Mouse (Mus musculus) right cerebral cortex, postnatal 14 days (tissue): Measurements from ENCODE around the gene Ss18l1.

ENCODE experiments used
- DNase-seq: peaks from one replicate; pipeline ENCODE4 v3.0.0; 2022

The Ss18l1 gene

DNA sequence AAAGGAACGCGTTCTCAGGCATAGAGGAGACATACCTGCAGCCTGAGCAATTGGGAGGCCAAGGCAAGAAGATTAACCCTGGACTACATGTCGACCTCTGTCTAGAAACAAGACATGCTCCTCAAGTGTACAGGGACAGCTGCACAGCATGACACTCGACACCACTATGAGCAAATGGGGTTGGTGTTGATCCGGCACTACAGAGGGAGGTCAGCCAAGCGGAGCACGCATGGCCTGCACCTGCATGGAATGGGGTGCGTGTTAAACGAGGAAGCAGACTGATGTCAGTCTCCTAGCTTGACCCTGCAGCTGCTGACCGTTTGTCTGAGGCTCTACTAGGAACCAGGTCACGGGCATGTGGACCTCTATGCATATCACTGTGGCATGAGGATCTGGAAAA lies 48.0 kb downstream of the Ss18l1 start:
- no peak for DNase-seq

DNA sequence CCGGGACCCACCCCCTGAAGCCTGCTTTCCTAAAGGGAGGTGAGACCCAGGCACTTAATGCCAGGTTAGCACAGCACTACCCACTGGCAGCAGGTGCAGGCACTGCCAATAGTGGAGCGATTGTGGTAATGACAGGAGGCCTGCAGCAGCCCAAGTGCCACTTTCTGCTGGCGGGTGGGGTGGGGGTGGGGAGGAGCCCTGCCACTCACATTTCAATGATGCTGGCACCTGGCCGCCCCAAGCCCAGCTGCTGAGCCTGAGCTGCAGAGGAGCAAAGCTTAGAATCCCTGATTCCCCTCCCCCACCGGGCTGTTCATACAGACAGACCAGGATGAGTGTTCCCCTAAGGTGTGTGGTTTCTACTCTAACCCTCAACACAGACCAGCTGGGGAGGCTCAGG lies 53.4 kb downstream of the Ss18l1 start:
- DNase-seq: peak; percentile 25

DNA sequence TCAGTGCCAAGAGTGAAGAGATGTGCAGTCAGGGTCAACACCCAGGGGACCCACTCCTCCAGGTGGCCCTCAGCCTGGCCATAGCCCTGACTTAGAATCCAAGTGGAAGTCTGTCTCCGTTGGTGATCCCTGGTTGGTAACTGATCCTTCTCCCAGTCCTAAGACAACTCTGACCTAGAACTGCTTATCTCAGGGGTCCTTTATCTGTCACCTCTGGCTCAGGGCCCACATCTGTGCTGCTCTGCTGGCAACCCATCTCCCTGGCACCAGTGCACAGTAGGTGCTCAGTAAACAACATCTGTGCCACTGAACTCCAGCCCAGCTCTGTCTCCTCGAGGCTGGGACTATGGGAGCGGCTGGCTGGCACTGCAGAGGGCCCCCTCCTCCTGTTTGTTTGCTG lies 55.3 kb downstream of the Ss18l1 start:
- no peak for DNase-seq

DNA sequence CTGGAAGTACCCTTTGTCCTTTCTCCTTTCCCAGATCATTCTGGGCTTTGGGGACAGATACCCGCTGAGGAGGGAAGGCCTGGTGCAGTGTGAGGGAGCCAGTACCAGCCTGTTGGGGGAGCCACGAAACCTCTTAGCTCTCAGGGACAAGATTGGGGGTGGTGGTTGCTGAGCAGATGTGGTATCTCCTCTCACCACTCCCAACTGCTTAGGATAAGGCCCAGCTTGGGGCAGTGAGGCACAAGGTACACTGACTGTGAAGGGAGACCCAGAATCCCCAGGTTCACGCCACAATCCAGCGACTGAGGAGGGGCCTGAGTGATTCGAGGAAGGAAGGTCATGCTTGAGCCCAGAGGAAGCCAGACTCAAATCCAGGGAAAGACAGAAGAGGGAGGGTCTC lies 55.9 kb downstream of the Ss18l1 start:
- DNase-seq: no peak

DNA sequence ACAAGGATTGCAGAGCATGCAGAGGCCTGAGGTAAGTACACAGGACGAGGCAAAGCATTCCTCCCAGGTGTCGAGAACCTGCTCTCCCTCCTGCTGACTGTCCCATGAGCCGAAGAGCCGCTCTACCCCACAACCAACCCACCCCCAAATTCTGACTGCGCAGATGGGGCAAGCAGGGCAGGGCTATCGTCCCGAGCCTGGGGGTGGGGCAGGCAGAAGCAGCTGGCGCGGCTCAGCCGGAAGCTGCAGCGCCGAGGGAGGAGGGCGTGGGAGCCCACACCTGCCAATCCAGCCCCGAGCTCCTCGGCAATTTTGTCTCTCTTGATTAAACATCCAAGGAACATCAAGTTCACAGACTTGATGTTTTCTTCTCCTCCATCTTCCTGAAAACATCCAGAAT lies 57.2 kb downstream of the Ss18l1 start:
- DNase-seq: peak; percentile 26

DNA sequence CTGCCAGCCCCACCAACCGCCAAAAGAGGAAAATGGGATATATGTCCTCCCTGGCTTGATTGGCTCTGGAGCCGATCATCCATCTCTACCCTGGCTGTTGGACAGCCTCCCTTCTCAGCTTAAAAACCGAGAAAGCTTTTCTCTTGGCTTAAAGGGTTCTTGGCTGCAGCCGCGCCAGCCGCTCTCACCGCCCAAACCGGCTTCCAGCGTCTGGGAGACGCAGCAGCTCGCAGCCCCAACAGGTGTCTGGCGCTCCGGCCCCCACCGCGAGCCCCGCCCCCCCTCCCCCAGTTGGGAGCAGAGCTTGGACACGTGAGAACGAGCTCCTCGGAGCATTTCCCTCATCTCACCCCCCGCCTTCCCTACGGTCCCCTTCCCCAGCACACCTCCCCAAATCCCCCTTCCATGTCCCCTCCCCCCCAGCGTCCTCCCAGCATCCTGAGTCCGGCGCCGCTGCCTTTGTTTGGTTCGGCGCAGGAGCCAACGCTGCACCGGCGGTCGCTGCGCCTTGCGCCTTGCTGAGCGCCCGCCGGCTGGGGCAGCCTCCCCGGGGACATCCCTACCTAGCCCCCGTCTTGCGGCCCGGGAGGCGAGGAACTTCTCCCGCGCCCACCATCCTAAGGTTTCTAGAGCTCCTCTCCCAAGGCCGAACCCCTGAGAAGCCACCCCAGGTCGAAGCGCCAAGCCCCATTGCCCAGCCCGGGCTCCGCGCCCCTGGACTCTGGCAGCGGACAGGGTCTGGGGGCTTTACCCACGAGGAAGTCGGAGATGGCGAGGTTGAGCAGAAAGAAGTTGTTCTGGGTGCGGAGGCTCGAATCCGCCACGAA lies 61.1 kb downstream of the Ss18l1 start:
- DNase-seq: peak; percentile 65

DNA sequence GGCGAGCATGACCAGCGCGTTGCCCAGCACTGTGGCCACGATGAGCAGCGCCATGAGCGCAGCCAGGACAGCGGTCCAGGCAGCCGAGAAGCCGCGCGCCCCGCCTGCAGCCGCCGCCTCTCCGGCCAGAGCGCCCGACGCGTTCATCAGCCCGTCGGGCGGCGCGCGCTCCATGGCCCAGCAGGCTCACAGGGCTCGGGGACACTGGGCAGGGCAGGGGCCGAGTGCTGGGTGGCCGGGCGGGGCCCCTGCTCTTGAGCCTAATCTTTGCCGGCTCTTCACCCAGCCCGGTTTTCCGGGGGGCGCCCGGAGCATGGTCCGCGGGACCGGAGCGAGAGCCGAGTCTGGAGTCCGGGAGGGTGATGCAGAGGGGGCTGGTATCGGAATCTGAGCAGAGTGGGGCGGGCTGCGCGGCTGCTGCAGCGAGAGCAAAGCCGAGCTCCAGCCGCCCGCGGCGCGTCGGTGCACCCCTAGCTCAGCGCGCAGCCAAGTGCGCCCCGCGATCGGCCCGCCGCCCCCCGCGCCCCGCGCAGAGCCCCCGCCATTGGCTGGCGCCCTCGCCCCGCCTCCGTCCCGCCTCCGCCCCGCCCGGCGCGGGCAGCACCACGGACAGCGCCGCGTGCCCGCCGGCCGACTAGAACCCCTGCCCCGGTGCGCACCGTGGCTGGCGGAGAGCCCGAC lies 61.8 kb downstream of the Ss18l1 start, which contains the start of gene Hrh3:
Hrh3 (minus strand) TSS at position 511 of the 681 bp plus-strand sequence.
- DNase-seq: peak; percentile 70

DNA sequence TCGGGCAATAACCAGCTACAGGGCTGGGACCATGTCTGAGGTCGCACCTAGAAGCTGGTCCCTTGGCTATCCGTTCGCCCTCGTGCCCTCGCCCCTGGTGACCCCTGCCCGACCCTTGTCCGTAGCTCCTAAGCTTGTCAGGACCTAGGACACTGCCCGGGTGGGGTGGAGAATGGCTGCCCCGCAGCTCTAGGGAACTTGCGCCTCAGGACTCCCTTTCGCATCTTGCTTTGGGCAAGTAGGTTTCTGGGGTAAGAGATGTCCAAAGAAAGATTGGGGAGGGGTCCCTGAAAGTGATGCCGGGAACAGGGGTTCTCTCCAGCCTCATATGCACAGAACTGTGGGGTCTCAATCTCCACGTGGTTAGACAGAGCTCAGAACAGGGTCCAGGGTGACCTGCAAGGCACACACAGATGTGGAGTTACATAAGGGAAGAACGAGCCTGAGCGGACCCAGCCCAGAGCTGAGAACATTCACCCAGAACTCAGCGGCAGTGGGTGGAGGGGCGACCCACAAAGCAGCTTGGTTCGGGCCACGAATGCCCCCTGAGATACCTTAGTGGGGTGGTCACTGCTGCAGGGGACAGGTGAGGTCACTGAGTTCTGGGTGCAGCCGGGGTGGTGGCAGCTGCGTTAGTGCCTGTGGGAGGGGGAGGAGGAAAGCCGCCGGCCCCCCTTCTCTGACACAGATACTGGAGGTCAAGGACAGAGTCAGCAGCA lies 62.5 kb downstream of the Ss18l1 start:
- peak; percentile 12 for DNase-seq

DNA sequence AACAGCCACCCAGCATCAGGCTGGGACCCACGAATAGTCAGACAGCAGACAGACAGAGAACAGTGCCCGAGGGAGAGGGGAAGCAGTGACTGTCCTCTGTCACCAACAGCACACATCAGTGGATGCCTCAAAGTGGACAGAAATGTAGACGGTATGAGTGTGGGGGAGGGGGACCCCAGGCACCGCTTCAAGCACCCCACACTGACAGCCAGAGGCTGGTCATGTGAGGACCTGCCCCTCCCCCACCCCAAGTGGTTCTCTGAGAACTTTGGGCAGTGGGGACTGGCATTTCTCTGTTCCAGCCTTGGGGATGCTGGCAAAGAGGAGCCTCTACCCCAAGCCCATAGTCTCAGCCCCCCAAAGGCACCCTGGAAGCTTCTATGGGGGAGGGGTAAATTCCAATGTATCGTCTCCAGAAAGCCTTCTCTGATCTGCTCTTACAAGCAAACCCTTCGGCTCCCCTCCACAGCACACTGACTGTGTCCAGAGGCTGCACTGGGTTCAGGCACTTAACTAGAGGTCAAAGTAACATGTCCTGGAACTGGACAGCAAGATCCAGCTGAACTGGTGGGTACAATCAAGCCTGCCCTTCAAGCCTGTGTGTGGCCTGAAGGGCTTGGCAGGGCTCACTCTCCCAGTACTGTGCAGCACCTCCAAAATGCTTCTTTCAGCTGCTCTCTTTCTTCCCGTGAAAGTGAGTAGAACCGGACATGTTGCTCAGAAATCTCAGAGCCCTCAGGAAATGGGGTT lies 63.3 kb downstream of the Ss18l1 start:
- DNase-seq: peak; percentile 51

DNA sequence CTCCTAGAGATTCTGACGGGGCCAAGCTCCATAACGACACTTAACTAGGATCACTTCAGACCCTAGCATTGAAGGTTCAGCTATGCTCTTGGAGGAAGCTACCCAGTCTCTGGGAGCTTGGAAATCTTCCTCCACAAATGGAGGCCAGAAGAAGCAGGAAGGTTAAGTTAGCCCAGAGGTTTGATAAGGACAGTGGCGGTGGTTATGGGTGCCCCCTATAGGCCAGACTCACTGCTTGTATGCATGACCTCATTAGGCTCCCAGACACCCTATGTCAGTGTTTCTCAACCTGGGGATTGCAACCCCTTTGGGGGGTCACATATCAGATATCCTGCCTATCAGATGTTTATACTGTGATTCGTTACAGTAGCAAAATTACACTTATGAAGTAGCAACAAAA lies 64.8 kb downstream of the Ss18l1 start:
- peak; percentile 9 for DNase-seq

DNA sequence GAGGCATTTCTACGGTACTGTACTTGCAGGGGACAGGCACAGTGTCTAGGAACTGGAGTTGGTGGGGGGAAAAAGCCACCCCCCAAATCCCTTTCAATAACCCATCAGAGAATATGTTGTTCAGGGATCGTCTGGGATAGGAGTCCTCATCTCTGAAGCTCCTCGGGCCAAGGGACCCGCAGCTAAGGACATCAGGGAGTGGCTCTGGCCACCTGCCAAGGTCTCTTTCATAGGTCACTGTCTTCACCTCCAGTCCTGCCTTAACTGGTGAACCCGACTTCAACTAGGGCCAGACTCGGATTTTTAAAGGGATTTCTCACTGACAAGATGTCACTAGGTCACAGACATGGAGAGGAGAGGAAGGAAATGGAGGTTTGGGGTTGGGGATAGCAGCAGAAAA lies 66.0 kb downstream of the Ss18l1 start:
- DNase-seq: no peak

DNA sequence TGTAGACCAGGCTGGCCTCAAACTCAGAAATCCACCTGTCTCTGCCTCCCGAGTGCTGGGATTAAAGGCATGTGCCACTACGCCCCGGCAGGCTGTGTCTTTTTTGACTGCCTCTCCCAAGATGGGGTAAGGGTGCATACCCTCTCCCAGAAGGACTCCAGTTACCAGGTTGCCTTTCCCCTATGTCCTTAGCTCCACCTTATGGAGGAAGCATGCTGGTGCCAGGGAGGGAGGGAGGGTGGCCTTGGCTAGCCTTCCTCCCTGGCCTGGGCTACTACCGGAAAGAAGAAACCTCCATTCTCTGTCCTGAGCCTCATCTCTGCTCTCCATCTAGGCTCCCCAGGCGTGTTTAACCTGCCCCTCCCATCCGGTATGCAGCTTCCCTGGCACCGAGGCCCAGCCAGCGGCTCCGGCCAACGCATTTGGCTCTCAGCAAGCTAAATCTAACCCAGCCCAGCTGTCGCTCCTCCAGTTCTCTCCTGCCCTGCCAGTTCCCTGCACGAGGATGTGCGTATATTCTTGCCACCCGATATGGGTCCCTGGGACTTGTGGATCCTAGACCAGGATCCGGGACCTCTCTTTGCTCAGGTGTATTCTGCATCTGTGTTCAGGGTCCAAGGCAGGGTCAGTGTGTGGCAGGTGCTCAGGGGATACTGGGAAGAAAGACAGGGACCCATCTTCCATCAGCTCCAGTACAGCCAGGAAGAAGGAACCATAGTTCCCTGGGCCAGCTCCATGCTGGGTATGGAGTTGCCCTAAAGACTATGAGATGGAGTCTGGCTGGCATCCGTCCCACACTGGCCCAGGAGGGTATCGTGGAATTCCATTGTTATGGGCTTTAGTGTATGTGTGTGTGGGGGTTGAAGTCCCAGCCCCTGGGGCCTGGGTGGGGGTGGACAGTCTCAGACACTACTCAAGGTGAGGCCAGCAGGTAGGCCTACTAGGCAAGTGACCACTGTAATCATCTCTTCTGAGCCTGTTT lies 71.9 kb downstream of the Ss18l1 start:
- peak; percentile 72 for DNase-seq

DNA sequence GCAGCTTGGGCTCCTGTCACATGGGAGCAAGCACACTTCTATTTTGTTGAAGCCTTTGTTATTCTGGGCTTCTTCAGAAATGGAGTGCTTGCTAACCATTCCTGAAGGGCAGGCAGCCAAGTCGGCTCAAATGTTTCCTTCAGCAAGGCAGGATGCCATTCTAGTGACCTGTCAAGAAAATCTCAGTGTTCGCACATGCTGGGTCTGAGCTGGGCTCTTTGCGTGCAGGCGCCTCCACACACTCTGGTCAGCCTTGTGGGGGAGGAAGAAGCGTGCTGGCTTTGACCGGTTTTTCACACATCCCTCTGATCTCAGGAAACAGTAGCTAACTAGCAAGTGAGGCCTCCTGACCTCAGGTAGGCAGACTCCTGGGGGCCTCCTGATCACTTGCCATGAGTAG lies 73.0 kb downstream of the Ss18l1 start:
- DNase-seq: no peak

DNA sequence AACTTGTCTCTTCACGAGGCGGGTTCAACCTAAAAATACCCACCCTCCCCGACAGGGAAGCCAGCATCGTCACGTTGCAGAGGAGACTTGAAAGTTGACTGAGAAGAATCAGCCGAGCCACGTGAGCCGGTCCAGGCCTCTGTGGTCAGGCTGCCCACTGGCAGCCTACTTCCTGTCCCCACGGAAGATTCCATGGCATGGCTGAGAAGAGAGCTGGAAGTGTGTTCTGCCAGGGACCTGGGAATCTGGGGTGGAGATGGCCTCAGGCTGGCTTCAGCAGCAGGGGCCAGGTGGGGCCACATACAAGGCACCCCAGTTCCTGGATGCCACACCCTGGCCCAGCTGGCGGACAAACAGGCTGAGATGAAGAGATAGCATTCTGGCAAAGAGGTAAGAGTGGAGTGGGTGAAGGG lies 73.8 kb downstream of the Ss18l1 start:
- DNase-seq: no peak

DNA sequence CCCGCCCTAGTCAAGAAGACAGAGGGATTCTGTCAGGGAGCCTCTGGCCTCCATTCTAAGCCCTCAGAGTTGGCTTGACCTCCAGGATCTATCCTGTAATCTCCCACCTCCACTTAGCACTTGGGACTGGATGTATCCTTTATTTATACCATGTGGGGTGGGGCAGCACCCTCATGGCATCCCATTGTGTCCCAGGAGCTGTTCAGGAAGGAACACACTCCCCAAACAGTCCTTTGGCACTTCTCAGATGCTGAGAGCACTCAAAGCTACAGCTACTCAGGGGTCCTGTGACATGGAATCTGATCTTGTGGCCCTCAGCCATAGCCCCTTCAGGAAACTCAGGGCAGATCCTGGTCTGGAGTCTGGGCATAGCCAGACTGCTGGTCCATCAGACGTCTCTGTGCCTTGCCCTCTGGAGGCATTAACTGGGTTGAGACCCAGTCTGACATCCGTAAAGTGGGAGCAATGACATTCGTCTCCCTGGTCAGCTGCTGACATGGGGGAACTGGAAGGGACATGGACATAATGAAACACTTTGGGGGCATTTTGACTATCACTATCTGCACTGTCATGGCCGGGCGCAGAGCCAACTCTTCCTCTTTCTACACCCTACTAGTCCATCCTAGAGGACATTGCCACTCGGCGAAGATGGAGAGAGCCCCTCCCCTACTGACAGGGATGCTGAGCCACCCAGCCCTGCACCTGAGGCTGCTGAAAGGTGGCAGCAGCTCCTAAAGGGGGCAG lies 74.6 kb downstream of the Ss18l1 start:
- DNase-seq: no peak

DNA sequence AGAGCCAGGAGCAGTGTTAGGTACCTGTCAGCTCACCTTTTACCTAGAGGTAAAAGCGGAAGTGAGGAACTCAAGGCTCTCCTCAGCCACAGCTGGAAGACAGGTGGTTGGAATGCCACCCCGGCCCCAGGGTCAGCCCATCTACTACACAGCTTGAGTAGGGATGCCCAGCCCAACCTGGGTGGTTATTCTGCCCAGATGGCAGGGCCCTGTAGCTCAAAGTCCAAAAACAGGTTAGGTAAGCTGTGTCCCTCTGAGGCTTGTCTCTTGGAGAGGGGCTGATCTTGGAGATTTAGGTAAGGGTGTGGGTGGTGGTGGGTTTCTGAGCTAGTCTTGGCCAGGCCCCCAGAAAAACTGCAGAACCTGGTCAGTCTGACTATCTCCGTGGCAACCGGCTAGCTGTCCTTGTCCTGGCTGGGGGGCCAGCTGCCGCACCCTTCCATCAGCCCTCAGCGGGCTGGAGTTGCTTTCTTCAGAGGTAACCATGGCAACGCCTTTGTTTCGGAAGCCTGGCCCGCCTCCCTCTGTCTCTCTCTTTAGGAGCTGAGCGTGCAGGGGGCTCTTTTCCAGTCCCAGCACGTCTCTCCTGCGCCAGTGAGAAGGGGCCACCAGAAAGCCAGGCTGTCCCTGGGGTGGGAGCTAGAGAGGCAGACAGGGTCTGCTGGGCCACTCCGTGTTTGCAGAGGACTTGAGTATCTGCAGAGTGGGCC lies 75.3 kb downstream of the Ss18l1 start:
- DNase-seq: no peak

DNA sequence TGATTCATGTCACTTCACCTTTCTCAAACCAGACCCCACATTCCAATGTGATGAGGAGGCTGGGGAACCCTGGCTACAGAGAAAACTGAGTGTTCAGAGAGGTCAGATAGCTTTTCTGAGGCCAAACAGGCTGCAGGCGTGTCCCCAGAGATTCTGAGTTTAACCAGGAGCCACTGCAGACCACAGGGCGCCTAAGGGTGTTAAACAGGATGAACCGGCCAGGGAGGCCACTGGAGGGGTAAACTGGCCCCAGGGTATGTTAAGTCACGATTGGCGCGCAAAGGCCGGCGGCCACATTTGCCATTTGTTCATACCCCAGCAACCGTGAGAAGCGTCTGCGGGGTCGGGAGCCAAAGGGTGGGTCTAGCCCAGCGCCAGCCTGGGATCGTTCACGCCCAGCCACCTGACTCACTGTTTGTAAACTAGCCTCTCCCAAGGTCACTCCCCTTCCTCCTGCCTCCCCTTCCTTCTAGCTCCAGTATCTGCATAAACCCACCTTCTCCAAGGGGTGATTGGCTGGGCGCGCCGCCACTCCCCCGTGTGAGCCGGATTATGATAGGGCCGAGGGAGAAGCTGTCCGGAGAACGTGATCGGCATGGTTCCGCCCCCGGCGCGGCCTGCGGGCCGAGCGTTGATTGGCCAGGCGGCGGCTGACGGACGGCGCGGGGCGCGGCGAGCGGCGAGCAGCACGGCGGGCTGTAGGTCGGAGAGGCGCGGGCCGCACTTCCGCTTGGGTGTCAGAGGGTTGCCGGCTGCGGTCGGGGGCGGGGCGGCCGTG lies 76.5 kb downstream of the Ss18l1 start, which contains the start of gene Osbpl2:
Osbpl2 (plus strand) TSS at position 646 of the 778 bp plus-strand sequence.
- DNase-seq: peak; percentile 99
